Mouse (Mus musculus) liver, postnatal 0 days (tissue): ENCODE data around the gene Gm5965.

Source experiments
- CTCF ChIP-seq: sonication (generic); IDR thresholded peaks from 2 replicates; pipeline ENCODE4 v1.5.1; 2016; ENCODE audit warnings: antibody characterized with exemption, low read depth
- EP300 ChIP-seq: IDR thresholded peaks from 2 replicates; pipeline ENCODE4 v1.6.1; 2016; ENCODE audit warnings: antibody characterized with exemption, low read depth, mild to moderate bottlenecking

- TF ChIP-seq CTCF (no peak), EP300 (no peak)
Measured at GRCm38 (mm10) chr16:88747943-88748342, 29.8 kb upstream of the Gm5965 start.
